In the genomic region with DNA sequence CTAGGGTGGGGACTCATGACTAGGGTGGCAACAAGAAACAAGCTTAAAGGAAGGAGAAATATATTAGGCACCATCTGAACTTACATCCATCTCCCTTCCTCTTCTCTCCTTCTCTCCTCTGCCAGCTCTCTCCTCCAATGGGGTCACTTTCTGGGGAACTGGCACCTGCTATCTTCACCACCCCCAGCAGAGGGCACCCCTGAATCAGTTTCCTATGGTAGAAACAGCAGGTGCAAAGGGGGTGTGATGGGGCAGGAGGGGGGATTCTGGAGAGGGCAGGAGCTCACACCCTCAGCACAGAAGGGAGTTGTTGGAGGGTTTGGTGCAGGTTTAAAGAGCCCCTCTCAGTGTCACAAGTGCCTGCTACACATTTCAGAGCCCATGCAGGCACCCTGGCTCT, we compare ENCODE assay signal across 1 mouse cellular context.
TF ChIP-seq lines count a peak whose summit lies in the region.

No protein-coding gene starts in this region.

TF ChIP-seq in MEL, 35 proteins besides CTCF, POLR2A, EP300 and RAD21 (continued from another document):
- no peak for TF ChIP-seq SIN3A (IDR thresholded peaks at IDR 0.05; ENCODE audit: low read length)
